Mouse (Mus musculus) leukemia stem cell, adult 10-12 weeks (primary cell): ENCODE measurements around the gene Plekhh2. TPM values are rescaled to one million over a fixed set of nuclear protein-coding genes. Genes with fewer than 3 reads are reported as not detected.

Experiments used
- polyA plus RNA-seq: library from polyadenylated mRNA; stranded (reverse); fragments of >175 nt; gene quantifications from 2 replicates; pipeline ENCODE4 v1.2.3, GENCODE M21; 2012; ENCODE audit warnings: low replicate concordance

Plekhh2 gene
- 0.02 and 0.14 TPM in 2 replicates for polyA plus RNA-seq

DNA sequence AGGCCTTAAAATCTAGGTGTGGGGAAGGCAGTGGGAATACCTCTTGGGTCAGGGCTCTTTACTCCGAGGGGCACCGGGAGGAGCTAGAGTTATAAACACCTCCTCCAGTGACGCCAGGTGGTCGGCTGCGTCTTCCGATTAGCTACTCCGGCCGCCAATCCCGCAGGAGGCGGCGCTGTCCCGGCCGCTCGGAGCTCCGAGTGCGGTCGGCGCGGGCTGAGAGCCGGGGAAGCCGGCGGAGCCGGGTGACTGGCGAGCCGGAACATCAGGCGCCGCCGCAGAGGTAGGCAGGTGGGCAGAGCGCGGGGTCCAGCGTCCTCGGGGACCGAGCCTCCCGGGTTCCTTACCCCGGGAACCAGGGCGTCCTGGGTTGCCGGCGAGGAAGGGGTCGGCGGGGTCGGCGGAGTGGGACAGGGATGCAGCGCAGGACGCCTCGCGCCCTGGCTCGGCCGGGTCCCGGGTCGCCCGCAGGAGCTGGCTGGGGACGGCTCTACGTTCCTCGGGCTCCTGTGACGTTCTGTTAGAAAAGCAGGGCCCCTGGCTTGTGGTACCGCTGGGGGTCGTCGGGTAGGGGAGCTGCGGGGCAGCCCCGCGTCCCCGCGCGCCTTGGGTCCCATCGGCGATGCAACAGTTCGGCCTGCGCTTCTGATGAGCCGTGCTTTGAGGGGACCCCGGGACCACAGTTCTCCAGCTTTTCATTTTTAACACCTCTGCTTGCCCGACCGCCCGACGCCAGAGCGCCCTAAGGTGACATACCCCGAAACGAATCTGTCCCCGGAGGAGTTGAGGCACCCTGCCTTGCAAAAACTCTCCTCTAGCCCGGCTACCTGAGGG, at the start of gene Plekhh2:
Gene Plekhh2 (plus strand): TSS at position 214 of the 834 bp plus-strand sequence.

DNA sequence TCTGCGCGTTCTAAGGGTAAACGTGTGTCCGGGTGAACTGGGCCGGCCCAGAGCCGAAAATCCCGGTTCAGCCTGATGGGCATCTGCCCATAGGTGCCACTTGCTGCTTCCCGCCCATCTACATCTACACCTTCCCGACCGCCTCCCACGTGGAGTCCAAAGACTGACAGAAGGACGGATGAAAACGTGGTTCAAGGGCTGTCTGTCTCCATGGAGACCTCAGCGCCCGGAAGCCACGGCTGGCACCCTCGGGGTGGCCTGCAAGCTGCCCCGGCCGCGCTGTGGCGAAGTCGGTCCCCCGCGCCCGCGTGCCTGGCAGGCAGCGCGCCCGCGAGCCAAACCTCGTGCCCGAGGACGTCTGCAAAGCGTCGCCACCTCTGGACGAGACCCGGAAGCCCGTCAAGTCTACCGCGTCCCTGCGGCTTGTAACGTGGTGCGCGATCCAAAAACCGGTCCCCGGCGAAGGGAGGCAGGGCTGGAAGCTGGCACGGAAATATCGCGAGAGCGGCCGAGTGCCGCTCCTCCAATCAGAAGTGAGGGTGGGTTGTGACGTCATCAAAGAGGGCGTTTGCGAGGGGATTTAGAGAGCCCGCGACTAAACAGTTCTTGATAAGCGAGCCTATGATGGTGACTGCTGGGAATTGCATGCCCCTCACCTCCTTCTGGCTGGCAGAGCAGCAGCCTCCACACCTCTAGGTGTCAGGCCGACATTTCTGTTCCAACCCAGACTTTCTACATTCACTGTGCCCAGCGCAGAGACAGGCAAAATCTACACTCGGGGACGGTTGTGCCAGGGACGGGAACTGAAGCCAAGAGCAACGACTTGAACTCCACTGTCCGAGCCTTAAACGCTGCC, 45.7 kb upstream of the Plekhh2 start, which contains the start of gene Thada:
Gene Thada (minus strand): TSS at position 453 of the 856 bp plus-strand sequence.

GRCm38 (mm10) chr17:84626276-84626856, 114.7 kb downstream of the Plekhh2 start, which contains the start of gene Dync2li1:
Gene Dync2li1 (plus strand): TSS chr17:84626496.

Other genes with a start within 250 kb of the Plekhh2 start
- 0.84 and 2.8 TPM in 2 replicates for gene Thada, start 45.7 kb upstream of the Plekhh2 start, polyA plus RNA-seq
- gene Dync2li1, start 114.6 kb downstream of the Plekhh2 start, polyA plus RNA-seq, result 0.27 and 0.81 TPM in 2 replicates
- gene Abcg8, start 164.4 kb downstream of the Plekhh2 start, polyA plus RNA-seq, result not detected in 2 replicates
- not detected in 2 replicates for gene Abcg5, start 171.1 kb downstream of the Plekhh2 start, polyA plus RNA-seq